Mouse (Mus musculus) adipocyte (in vitro differentiated cells): ENCODE results near the gene Atad2b.
A peak's percentile ranks its signal among the peaks of the same experiment; 100 is the strongest.
"Not testable (repeated sequence)": the region's sequence is repeated elsewhere in the genome, so short reads cannot be mapped to it uniquely, and the experiment has no call there.

Experiments
- DNase-seq: peaks from one replicate; pipeline ENCODE4 v3.0.0-alpha.2; 2016; ENCODE audit warnings: low spot score

Gene Atad2b

DNA sequence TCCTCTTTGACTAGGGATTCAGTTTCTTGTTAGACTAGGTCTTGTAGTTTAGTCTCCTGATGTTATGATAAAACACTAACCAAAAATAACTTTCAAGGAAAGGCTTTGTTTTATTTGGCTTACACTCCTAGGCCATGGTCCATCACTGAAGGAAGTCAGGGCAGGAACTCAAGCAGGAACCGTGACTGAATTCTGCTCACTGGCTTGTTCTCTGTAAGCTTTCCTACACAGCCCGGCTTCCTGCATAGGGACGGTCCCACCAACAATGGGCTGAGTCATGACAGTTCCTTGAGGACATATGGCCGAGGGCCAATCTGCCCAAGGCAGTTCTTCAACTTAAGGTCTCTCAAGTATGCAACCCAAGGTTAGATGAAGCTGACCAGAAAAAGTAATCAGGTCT, 5.4 kb upstream of the Atad2b start:
- peak; percentile 18 for DNase-seq

DNA sequence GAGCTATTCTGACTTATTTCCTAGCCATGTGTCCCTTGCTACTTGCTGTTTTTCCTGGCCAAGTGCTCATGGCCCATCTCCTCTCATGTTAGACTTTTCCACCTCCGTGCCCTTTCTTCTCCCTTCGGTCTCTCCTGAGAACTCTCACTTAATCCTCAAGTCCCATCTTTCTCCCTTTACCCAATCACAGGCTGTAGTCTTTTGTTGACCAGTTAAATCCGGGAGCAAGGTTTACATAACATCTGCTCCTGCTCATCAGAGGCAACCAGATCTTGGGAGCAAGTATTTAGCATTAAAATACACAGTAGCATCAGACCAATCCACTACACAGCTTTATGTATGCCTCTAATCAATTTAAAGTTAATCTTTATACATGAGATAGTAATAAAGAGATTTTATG, 2.7 kb upstream of the Atad2b start:
- DNase-seq: no peak

DNA sequence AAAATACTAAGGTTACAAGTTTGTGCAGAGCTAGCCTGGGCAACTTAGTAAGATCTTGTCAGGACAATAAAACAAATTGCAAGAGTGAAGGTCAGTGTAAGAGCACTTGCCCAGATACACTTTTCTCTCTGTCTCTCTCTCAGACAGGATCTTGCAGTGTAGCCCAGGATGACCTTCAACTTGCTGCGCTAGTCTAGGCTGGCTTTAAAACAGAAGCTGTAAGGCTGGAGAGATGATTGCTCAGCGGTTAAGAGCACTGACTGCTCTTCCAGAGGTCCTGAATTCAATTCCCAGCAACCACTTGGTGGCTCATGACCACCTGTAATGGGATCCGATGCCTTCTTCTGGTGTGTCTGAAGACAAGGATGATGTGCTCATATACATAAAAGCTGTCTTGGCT, 2.2 kb upstream of the Atad2b start:
- DNase-seq: no peak

DNA sequence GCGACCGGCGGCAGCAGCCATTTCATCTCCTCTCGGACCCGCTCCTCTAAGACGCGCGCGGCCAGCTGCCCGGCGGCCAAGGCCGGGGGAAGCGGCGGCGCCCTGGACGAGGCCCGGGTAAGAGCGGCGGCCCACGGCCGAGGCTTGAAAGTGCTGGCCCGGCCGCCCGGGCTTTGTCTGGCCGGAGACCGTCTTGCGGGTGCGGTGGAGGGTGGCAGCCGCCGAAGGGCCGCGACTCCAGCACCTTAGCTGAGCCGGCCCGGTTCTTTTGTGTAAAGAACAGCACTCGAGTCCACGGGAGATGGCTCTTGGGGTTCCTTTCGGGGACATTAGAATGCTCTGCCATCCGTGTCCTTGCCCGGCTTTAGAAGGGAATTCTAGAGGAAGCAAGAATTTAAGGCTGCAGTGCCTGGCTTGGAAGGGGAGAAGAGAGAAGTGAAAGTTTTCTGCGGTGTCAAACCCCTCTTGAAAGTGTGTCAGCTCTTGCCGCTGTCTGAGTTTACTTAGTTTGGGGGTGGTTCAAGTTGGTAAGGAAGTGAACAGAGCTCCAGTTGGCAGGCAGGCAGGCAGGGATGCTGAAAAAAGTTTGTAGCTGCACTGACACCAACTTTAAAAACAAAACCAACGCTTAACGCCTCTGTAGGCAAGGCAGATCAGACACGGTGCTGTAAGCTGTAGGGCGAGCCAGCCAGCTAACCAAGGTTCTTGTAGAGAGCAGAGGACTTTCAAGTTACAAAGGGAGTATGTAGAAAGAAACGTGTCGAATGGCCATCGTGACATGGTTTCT, 845 bp downstream of the Atad2b start:
- peak; percentile 80 for DNase-seq

DNA sequence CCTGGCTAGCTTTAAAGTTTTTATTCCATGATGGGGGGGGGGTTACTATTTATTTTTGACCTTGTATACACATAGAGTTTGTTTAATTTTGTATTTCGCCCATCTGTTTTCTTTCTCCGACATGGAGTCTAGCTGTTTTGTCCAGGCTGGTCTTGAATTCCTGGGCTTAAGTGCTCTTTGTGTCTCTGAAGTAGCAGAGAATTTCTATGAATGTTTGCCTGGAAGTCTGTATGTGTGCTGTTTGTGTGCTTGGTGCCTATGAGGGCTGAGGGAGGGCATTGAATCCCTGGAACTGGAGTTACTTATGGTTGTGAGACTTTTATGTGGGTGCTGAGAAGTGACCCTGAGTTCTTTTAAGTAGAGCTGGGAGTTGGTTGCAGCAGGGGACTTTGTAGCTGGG, 11.0 kb downstream of the Atad2b start:
- DNase-seq: no peak

DNA sequence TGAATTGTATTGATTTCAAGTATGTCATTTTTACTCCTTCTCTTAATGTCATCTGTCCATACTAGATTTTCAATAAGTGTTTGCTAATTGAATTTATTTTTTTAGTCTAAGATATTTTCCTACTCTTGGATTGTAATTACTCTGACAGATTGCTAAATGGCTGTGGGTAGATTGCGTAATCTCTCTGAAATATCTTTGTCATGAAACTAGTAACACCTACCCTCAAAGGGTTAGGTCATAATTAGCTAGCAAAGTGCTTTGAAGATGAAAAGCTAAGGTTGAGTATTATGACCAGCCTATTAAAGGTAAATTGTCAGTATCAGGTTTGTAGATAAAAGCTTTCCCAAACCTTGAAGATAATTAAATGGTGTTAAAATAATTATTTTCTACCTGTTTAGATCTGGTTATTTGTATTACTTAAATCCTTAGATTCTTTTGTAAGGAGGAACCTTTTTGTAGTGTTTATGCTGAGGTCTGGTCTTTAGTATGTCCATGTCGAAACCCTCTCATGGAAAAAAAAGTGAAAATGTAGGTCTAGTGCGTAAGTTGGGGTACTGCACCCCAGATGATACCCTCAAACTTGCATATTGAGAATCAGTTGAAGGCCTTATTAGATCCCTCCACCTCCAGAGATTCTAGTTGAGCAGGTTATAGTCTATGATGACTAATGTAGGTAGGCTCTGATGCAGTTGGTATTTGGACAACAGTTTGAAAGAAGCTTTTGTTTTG, 13.8 kb downstream of the Atad2b start:
- DNase-seq: no peak

DNA sequence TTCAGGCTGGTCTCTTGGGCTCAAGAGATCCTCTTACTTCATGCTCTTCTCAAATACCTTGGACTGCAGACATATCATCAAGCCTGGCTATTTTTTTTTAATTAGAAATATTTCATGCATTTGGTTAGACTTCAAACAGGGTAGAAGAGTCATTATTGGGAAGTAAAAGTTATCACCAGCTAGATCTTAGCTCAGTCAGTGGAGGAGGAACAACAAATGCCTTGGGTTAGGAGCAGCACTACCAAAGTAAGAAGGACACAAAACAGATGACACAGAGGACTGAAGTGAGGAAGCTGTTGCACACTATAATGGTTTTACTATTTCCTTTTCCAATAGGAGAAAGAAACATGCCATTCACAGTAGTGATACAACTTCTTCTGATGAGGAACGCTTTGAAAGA, 35.1 kb downstream of the Atad2b start:
- DNase-seq: no peak

DNA sequence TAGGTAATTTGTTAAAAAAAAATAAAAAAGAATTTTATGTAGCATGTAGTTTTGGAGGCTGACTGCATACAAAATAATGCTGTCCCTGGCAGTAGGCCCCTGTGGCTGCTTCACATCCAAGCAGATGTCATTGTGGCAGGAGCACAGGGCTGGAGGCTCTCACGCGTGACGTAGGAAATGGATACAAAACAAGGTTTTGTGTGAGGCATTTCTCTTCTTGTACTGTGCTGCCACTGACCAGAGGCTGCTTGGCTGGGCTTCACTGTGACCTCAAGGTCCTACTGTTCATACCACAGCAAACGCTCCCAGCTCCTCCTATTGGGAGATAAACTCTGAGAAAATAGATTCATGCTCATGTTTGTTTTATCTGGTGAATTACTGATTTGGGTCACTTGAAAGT, 36.0 kb downstream of the Atad2b start:
- no peak for DNase-seq

DNA sequence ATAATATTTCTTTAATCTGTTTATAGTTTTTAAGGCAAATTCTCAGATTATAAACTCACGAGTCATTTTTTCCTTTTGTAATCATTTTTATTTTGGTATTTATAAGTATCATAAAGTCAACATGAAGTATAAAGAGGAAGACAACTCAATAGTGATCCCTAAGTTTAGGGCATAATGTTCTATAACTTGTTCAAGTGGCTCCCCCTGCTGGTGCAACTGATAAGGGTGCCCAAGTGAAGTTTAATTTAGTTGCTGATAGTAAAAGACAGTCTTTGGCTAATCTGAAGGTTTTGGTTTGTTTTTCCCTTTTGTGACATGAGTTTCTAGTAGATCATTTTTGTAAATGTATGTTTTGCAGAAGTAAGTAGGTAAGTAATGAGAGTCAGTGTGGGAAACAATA, 55.8 kb downstream of the Atad2b start:
- DNase-seq: peak; percentile 82

DNA sequence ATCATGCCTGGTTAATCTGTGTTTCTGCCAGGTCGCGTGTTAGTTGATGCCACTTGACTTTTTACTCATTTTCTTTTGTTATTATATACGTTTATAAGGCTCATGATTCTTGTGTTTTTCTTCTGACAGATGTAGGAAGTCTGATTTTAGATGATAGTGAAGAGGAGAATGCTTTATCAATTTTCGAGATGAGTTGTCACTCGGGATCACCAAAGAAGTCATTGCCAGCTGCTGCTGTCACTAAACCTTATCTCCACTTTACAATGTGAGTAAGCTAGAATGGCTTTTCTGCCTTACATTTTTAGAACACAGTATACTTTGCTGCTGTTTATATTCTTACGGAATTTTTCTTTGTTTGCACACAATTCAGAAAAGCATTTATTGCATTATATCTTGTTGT, 61.2 kb downstream of the Atad2b start:
- no peak for DNase-seq

DNA sequence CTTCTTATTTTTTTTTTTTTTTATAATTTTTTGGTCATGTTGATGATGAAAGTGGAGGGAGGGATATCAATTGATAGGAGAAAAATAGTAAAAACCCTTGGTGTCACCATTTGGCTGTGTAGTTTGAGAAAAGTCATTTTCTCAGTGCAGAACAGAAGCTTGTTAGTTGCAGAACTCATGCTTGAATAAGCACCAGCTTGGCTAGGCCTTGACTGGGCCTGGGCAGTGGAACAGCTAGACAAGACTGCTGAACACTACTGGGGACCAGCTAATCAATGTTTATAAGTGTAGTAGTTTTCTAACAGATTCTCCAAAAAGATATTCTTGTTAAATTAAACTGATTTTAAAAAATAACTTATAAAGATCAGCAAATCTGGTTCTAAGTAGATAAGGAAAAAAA, 79.8 kb downstream of the Atad2b start:
- DNase-seq: no peak

DNA sequence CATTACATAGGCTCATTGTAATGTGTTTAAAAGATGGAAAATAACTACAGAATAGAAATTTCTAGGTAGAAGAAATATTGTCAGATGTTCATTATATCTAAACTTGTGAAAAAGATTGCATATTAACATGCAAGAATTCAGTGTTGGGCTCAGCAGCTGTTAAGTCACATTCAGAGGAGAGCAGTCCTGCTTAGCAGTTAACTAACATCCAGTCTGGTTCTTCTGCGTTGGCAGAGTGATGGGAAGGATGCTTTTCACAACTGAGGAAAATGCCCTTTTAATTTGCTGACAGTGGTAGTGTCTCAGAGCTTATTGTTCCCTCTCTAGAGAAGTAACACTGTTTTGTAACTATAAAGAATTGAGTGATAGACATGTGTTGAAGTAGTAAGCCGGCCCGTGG, 88.2 kb downstream of the Atad2b start:
- DNase-seq: no peak

DNA sequence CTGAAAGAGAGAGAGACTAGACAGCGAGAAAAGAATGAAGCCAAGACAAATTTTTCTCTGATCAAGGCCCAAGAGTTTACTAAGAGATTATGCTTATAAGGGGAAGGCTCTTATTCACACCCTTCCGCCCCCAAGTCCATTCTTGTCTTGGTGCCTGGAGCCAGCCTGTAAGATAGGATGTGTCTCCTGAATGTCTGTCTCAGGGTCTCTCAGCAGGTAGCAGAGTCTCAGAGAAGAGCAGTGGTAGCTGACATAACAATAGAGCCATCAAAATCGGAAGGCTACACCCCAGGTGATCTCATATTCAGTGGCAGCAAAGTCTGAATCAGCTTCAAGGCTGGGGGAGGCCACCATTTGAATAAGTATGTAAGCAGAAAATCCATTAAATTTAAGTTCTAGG, 88.6 kb downstream of the Atad2b start:
- DNase-seq: not testable (repeated sequence)

DNA sequence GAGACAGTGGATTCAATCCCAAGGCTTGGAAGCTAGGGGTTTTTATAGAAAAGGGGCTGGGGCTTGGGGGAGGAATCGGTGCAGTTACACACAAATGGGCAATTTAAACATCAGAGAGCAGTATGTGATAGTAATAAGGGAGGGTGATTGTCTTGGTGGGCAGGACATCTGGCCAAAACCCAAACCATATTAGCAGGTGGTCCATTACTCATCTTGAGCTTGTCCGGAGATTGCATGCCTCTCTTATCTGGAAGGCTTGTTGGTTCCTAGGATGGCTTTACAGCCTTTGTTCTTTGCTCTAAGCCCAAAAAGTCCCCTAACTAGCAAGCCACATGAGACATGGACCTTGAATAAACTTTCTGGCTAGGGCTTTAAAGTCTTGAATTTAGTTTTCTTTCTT, 91.5 kb downstream of the Atad2b start:
- not testable (repeated sequence) for DNase-seq

DNA sequence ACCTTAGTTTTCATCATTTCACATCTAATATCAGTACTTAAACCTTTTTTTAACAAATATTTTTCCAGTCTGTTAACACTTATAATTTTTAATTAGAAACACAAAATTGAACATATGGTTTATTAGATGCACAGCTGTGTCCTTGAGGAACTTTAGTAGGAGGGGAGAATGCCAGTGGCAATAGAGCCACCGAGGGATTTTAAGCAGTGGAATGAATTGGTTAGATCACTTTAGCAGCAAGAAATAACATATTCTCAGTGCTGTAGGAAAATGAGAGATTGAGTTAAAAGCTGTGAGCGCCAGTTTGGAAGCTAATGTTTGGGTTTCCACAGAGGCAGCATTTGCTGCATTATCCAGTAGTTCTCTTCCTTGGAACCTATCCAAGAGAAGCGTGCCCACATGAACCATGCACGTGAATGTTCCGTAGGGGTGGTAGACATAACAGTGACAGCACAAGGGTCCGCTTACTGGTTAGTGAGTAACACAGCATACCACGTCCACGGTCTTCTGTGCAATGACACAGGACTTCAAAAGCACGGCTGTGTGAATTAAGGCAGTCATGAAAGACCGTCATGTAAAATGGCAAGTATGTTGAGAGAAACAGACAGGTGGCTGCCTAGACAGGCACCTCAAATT, 108.2 kb downstream of the Atad2b start:
- DNase-seq: no peak

DNA sequence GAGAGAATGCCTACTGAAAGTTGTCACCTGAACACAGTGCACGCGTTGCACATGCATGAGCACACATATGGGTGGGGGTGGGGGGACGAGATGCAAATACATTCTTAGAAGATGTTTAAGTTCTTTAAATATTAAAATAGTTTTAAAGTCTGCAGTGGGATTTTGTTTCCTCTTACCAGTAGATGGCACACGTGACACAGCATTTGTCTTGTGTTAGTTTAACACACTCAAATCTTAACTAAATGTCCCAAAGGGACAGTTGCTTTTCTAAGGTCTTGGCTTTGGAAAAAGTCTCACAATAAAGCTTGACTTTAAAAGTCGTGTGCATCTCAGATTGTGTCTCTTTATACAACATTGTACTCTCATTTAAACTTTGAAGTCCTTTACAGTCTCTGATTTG, 111.9 kb downstream of the Atad2b start:
- peak; percentile 23 for DNase-seq

DNA sequence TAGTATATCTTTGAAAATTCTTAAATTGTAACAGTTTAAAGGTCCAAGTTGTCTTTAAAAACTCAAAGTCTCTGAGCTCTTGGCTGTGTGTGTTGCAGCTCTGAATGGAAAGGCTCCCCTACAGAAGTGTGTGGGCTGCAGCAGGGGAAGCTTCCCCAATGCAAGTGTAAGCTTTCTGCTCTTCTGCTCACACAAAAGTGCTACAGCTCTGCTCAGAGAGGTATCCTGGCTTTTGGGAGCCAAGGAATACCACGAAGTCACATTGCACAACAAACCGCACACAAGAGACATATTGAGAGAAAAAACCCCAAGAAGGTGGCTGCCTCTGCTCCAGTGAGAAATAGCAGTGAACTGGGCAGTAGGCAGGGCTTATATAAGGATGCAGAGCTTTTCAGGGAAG, 120.9 kb downstream of the Atad2b start:
- no peak for DNase-seq

DNA sequence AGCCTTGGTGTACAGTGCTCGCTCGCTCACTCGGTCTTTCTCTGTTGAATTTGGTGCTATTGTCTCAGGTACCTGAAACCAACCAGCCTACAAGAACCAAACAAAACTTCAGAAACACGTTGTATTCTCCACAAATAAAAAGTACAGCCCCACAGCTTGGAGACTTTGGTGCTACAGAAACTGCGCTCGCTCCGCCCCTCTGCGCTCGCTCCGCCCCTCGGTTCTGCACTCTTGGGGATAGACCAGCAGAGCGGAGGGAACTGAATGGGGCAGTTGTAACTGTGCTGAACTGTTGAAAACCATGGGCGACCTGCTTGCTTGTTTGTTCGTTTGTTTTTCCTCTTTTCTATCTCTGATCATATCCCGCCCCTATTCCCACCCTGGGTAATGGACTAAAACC, 127.0 kb downstream of the Atad2b start:
- DNase-seq: no peak

DNA sequence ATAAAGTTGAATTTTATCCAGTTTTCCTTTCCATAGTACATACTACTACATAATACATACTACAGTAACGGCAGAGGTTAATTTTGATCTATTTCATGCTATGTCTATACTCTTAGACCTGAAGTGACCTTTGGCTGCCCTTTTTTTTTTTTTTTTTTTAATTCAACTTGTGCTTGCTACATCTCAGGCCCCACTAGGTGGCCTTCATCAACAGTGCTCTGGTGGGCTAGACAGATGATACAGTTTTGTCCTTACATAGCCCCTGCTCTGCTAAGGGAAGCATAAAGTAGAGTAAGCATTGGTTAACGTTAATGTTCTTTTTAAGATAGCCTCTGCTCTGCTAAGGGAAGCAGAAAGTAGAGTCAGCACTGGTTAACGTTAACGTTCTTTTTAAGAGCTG, 131.0 kb downstream of the Atad2b start:
- DNase-seq: no peak

DNA sequence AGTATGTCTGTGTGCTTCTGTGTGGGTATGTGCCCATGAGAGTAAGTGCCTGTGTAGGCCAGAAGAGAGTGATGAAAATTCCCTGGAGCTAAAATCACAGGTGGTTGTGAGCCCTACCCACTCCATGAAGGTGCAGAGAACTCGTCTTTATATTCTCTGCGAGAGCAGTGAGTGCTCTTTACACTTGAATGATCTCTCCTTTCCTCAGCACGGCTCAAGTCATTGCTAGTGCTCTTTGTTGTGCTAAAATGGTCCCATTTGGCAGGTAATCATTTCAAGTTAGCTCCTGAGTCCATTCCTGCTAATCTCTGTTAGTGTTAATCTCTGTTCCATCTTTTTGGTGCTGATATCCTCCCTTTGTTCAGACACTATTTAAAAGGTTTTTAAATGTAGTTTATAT, 150.4 kb downstream of the Atad2b start:
- no peak for DNase-seq

DNA sequence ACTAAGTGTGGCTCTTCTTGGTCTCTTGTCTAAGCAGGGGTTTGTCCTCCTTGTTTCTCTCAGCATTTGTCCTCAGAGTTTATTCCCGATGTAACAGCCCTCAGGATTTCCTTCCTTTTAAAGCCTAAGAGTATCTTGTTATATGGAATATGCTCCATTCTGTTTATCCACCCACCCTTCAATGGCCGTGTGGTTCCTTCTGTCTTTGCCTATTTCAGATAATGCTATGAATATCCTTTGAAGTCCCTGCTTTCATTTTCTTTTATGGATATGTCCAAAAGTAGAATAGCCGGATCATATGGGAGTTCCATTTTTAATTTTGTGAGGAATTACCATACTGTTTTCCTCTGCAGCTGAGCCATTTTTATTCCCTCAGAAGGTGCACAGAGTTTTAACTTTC, 153.0 kb downstream of the Atad2b start:
- DNase-seq: no peak

DNA sequence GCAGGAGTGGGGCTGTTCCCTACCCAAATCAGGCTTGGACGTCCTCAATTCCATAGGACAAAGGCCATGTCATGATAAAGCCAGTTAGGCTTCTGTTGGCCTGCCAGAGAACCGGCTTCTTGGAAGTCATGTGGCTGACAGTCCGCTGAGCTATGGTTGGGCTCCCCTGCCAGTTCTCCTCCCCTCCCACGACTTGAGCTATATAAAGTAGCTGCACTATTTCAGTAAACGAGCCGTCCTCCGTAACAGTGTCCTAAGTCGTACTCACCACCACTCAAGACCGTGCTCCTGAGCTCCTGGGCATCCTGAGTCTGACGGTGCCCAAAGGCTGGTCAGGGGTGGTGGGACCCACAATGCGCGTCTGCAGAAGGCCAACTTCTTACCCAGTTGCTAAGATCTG, 156.0 kb downstream of the Atad2b start:
- no peak for DNase-seq

DNA sequence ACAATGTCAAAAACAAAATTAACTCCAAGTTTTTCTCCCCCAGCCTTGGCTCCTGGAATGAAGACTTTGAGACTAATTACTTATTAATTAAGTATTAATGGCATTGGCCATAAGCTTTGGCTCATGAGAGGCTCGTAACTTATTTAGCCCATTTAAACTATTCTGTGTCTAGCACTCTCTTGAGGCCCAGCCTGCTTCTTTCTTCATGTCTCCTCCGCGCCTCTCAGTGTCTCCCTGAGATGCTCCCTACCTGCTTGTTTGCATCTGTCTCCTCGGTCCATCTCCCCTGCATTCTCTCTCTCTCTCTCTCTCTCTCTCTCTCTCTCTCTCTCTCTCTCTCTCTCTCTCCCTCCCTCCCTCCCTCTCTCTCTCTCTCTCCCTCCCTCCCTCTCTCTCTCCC, 164.3 kb downstream of the Atad2b start:
- DNase-seq: no peak
